Mouse (Mus musculus) intestine, postnatal 0 days (tissue): ENCODE results near the gene Tex19.1. TPM values are rescaled to one million over a fixed set of nuclear protein-coding genes. Genes with fewer than 3 reads are reported as not detected.

Experiments
- ATAC-seq: fragments of 200-750 bp; cut with Nextera tagmentation; 2 replicates; pipeline ENCODE4 v1.8.0; 2017; ENCODE audit warnings: mild to moderate bottlenecking, moderate TSS enrichment, moderate library complexity
- H3K27ac ChIP-seq: fragments of 300-500 bp; sonication (generic); 2 replicates; pipeline ENCODE4 v1.5.1; 2014; ENCODE audit warnings: mild to moderate bottlenecking, low read depth, low read length, moderate library complexity
- H3K27me3 ChIP-seq: fragments of 300-500 bp; sonication (generic); replicated peaks from 2 replicates; pipeline ENCODE4 v1.6.1; 2014; ENCODE audit warnings: low read length, mixed read lengths; ENCODE audit not compliant: control insufficient read depth, insufficient read depth
- H3K36me3 ChIP-seq: fragments of 300-500 bp; sonication (generic); 2 replicates; pipeline ENCODE4 v1.6.1; 2014; ENCODE audit warnings: mild to moderate bottlenecking, moderate library complexity; ENCODE audit not compliant: control insufficient read depth, insufficient read depth
- H3K4me1 ChIP-seq: fragments of 300-500 bp; sonication (generic); replicated peaks from 2 replicates; pipeline ENCODE4 v1.6.1; 2014; ENCODE audit warnings: antibody characterized with exemption, low read length, mixed read lengths; ENCODE audit not compliant: control insufficient read depth, insufficient read depth
- H3K4me2 ChIP-seq: fragments of 300-500 bp; sonication (generic); replicated peaks from 2 replicates; pipeline ENCODE4 v1.6.1; 2014; ENCODE audit warnings: low read depth, mild to moderate bottlenecking, moderate library complexity
- H3K4me3 ChIP-seq: fragments of 300-500 bp; sonication (generic); 2 replicates; pipeline ENCODE4 v1.5.1; 2014; ENCODE audit warnings: low read depth, low read length
- H3K9ac ChIP-seq: fragments of 300-500 bp; sonication (generic); 2 replicates; pipeline ENCODE4 v1.6.1; 2014; ENCODE audit warnings: mild to moderate bottlenecking, low read depth, low read length
- H3K9me3 ChIP-seq: fragments of 300-500 bp; sonication (generic); 2 replicates; pipeline ENCODE4 v1.6.1; 2016; ENCODE audit warnings: mixed run types; ENCODE audit not compliant: control insufficient read depth
- CTCF ChIP-seq: sonication (generic); IDR thresholded peaks from 2 replicates; pipeline ENCODE4 v1.5.1; 2016; ENCODE audit warnings: low read depth, mild to moderate bottlenecking, control low read depth, antibody characterized with exemption, moderate library complexity
- WGBS: fragments of 180-500 bp; shearing (Covaris S2); extraction: QIAGEN DNeasy Blood & Tissue Kit; methylation state at CpG from one replicate; pipeline ENCODE4 v1.1.7; 2014; 5-methylcytosine and 5-hydroxymethylcytosine counted together
- polyA plus RNA-seq: library from polyadenylated mRNA; unstranded; fragments of >200 nt; fragmentation: Nextera tagmentation; extraction: Ambion mirVana; gene quantifications from 2 replicates; pipeline ENCODE4 v1.2.1, GENCODE M21; 2015

The Tex19.1 gene
- polyA plus RNA-seq, 1 experiment from 2014 or later, result not detected

DNA sequence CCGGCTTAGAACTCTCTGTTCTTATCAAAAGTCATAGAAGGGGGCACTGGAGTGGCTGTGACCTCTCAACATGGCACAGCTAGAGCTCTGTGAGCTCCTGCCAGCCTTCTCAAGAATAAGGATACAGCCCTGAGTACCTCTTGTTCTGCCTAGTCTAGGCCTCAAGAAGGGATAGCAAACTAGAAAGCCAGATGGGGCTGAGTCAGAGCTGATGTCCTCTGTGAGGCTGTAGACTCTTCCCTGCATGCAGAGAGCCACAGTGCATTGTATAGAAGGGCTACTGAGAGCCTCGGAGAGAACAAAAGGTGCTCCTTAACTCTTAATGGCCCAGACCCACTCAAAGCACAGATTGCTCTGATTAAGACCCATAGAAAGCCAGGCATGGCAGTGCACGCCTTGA, 28.3 kb downstream of the Tex19.1 start:
- Histone ChIP-seq H3K27me3 (no peaks in the 10 kb centered on the region), H3K4me2 (no peak overlapping the region), H3K4me1 (no peaks in the 10 kb centered on the region), H3K9ac (no peak overlapping the region), H3K4me3 (no peak overlapping the region), H3K27ac (no peak overlapping the region), H3K36me3 (peaks cover 3% of the 10 kb centered on the region; the same call in 1 of the 2 replicates), H3K9me3 (no peaks in the 10 kb centered on the region)
- no peak for TF ChIP-seq CTCF
- ATAC-seq, result no peak
- WGBS, result 61% methylated on average over 3 of the region's 3 CpGs

GRCm38 (mm10) chr11:121176285-121177270, 30.6 kb downstream of the Tex19.1 start:
- H3K9me3 ChIP-seq, result no peaks in the 10 kb centered on the region
- no peak overlapping the region for H3K9ac ChIP-seq
- no peaks in the 10 kb centered on the region for H3K4me1 ChIP-seq
- peak; percentile 98 for TF ChIP-seq CTCF
- peaks cover 4% of the 10 kb centered on the region; the same call in 1 of the 2 replicates for H3K36me3 ChIP-seq
- H3K4me3 ChIP-seq, result no peak overlapping the region
- ATAC-seq, result peak; percentile 46; the same call in 1 of the 2 replicates
- 51% methylated on average over 12 of the region's 12 CpGs for WGBS
- no peaks in the 10 kb centered on the region for H3K27me3 ChIP-seq
- no peak overlapping the region for H3K4me2 ChIP-seq
- H3K27ac ChIP-seq, result no peak overlapping the region

GRCm38 (mm10) chr11:121189681-121190080, 43.7 kb downstream of the Tex19.1 start:
- Histone ChIP-seq H3K4me2 (no peak overlapping the region), H3K9ac (no peak overlapping the region), H3K27ac (no peak overlapping the region), H3K9me3 (no peaks in the 10 kb centered on the region), H3K4me1 (no peaks in the 10 kb centered on the region), H3K4me3 (no peak overlapping the region), H3K27me3 (no peaks in the 10 kb centered on the region), H3K36me3 (peaks cover 5% of the 10 kb centered on the region; the same call in 1 of the 2 replicates)
- WGBS, result 77% methylated on average over 3 of the region's 3 CpGs
- no peak for TF ChIP-seq CTCF
- ATAC-seq, result no peak

GRCm38 (mm10) chr11:121192742-121193141, 46.8 kb downstream of the Tex19.1 start:
- no peak overlapping the region for H3K4me2 ChIP-seq
- H3K4me3 ChIP-seq, result no peak overlapping the region
- H3K9ac ChIP-seq, result no peak overlapping the region
- 70% methylated on average over 2 of the region's 2 CpGs for WGBS
- no peak for ATAC-seq
- TF ChIP-seq CTCF, result no peak
- H3K27me3 ChIP-seq, result no peaks in the 10 kb centered on the region
- H3K27ac ChIP-seq, result no peak overlapping the region
- no peaks in the 10 kb centered on the region for H3K9me3 ChIP-seq
- H3K4me1 ChIP-seq, result no peaks in the 10 kb centered on the region
- peaks cover 5% of the 10 kb centered on the region; the same call in 1 of the 2 replicates for H3K36me3 ChIP-seq

- no peak for ATAC-seq
- TF ChIP-seq CTCF, result no peak
- 91% methylated on average over 3 of the region's 3 CpGs for WGBS
- Histone ChIP-seq H3K4me3 (no peak overlapping the region), H3K4me1 (no peaks in the 10 kb centered on the region), H3K27ac (no peak overlapping the region), H3K36me3 (peaks cover 4% of the 10 kb centered on the region; the same call in 1 of the 2 replicates), H3K4me2 (no peak overlapping the region), H3K27me3 (no peaks in the 10 kb centered on the region), H3K9me3 (no peaks in the 10 kb centered on the region), H3K9ac (no peak overlapping the region)
Measured at GRCm38 (mm10) chr11:121193415-121193814, 47.5 kb downstream of the Tex19.1 start.

Other genes with a start within 250 kb of the Tex19.1 start
- 1.1 and 1.3 TPM in 2 replicates for gene Ccdc57, start 213.3 kb upstream of the Tex19.1 start, polyA plus RNA-seq
- 7.2 and 8.0 TPM in 2 replicates for gene Slc16a3, start 197.7 kb upstream of the Tex19.1 start, polyA plus RNA-seq
- gene Csnk1d, start 154.8 kb upstream of the Tex19.1 start, polyA plus RNA-seq, result 62.0 and 65.6 TPM in 2 replicates
- gene Cd7, start 106.7 kb upstream of the Tex19.1 start, polyA plus RNA-seq, result 2.2 and 2.3 TPM in 2 replicates
- 159 and 166 TPM in 2 replicates for gene Sectm1b, start 82.6 kb upstream of the Tex19.1 start, polyA plus RNA-seq
- 10.0 and 10.2 TPM in 2 replicates for gene Sectm1a, start 64.9 kb upstream of the Tex19.1 start, polyA plus RNA-seq
- 0.33 and 0.56 TPM in 2 replicates for gene Tex19.2, start 27.5 kb upstream of the Tex19.1 start, polyA plus RNA-seq
- not detected in 2 replicates for gene Uts2r, start 14.1 kb downstream of the Tex19.1 start, polyA plus RNA-seq
- 7.3 and 8.4 TPM in 2 replicates for gene Hexdc, start 58.3 kb downstream of the Tex19.1 start, polyA plus RNA-seq
- gene Ogfod3, start 58.6 kb downstream of the Tex19.1 start, polyA plus RNA-seq, result 33.7 and 34.8 TPM in 2 replicates
- 21.0 and 23.2 TPM in 2 replicates for gene Cybc1, start 83.2 kb downstream of the Tex19.1 start, polyA plus RNA-seq
- 13.5 and 13.9 TPM in 2 replicates for gene Narf, start 91.1 kb downstream of the Tex19.1 start, polyA plus RNA-seq
- gene Foxk2, start 113.8 kb downstream of the Tex19.1 start, polyA plus RNA-seq, result 3.7 TPM in 2 replicates
- 47.0 and 47.9 TPM in 2 replicates for gene Wdr45b, start 208.3 kb downstream of the Tex19.1 start, polyA plus RNA-seq
- 2.2 and 3.4 TPM in 2 replicates for gene Rab40b, start 242.1 kb downstream of the Tex19.1 start, polyA plus RNA-seq